Mouse (Mus musculus): ENCODE measurements at regions not wholly inside any gene's neighbourhood (a gene's known extent, or its start where the extent isn't known, plus 50 kb on each side); places are given as distances from the start of the nearest gene placed in this dataset.

DNA sequence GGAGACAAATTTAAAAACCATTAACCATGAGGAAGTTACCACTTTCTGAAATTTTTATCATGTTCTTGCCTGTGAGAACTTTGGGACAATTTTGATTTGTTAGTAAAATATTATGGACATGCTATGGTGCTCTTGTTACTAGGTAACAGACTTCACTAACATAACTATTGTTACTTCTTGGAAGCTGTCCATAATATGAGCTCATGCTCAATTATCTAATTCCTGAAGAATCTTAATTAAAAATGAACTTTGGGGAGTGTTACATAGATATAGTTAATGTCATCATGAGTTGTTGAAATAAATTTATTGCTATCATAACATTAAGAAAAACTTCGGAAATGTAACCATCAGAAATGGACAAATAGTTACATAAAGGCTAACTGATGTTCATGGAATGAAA lies 486.5 kb upstream of the Adamts5 start:
- DNase-seq (ENCODE audit: low spot score in 2 of 2) = no peak

DNA sequence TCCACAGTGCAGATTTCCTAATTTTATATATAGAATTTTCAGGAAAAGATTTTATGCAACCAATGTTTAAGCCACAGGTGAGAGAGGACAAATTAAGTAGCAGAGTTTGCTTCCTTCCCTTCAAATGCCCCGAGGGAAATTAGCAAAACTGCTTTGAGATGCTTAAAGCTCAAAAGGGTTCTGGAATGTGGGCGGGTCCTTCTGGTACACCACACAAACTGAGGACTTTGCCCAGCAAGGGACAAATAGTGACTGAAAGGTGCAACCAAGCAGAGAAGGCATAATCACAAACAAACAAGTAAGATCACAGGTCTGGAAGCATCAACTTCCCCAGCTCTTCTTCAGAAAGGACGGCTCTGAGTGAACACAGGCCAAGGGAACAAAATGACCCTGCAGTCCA lies 476.4 kb upstream of the Adamts5 start:
- DNase-seq (ENCODE audit: low spot score in 2 of 2) = no peak

DNA sequence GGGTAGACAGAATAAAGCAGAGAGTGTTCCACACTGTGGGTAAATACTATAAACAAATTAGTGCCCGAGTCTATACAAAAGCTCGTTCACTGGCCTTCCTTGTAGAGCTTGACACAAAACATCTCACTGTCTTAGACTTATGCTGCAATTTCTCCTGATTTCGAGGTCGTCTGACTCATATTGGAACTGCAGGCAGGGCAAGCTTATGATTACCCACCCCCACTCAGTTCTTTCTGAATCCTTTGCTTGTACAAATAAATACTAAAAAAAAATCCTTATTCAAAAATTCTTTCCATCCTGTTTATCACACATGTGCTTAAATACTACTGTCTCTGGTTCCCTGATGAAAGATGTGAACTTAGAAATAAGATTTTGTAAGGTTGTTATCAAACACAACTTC lies 470.0 kb upstream of the Adamts5 start:
- no peak for DNase-seq (ENCODE audit: low spot score in 2 of 2)

DNA sequence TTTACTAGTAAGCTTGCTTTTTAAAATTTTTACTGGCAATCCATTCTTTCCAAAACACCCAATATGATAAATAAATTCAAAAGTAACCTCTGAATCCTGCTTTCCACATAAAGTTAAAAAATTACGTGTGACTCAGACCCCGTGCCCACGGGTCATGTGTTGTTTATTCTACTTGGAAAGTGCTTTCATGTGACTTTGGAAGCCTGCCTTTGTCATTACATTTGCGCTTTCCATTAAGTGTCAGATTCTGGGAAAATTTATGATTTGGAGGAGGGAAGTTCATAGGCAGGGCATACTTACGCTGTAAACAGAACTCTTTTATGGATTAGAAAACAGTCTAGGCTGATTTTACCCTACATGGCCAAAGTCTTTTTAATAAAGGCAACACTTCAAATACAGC lies 466.8 kb upstream of the Adamts5 start:
- no peak for DNase-seq (ENCODE audit: low spot score in 2 of 2)

DNA sequence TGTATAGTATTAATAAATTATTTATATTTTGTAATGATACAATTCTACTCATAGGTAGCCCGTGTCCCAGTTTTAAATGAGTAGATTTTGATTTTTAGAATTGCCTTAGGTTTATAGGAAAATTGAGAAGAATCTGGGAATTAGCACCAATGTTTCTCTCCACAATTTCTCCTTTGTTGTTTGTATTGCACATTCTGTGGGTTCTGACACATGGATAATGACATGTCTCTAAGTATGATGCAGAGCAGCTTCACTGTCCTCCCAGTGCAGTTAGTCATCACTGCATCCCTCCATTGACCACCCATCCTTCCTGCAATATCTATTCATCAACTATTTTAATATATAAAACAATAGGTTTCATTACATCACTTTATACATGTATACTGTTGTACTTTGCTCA lies 464.6 kb upstream of the Adamts5 start:
- DNase-seq (ENCODE audit: low spot score in 2 of 2) = no peak

DNA sequence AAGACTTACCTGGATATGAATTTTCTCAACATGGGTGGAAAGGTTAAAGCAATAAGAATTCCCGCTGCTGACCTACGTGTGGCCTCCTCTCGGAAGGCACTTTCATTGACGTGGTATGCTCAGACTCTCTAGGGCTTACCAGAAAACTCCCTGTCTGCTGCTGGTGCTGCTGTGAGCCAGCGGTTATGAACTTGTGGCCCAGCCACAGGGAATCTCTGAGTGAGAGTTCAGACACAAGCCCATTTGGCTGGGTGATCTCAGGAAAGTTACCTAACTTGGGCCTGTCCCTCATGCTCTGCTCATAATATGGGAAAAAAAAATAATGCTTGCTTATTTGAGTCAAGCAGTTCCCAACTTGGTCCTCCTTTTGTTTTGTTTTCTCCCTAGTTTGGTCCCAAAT lies 459.5 kb upstream of the Adamts5 start:
- DNase-seq (ENCODE audit: low spot score in 2 of 2) = no peak

DNA sequence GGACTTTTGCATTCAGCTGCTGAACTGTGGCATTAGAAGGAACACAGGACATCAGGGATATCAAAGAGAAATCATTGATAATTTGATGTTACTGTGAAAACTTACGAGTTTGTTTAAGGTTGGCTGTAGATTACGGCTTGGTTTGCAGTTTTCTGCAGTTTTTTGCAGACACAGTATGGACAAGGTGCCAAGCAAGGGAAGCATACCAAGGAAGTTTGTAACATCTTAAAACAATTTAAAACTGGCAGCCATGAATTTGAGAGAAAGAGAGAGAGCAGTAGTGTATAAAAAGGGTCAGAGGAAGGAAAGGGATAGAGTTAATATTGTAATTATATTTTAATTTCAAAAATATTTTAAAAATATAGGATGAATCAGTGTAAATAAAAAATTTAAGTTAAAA lies 453.4 kb upstream of the Adamts5 start:
- DNase-seq (ENCODE audit: low spot score in 2 of 2) = no peak

DNA sequence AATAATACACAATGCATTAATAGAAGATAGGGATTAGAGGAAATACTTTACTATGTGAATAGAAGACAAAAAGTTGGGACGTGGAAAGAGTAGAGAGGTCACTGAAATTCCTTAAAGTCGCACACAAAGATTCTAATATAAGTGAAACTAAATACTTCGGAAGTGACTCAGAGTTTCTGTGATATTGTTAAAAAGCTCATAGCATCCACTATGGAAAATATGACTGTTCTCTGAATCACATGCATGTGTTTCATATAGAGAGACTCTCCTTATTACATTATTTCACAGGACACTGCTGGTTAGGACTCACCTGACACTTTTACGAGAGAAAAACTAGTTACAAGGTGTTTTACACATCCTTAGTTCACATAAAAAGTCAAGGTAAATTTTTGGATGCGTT lies 446.1 kb upstream of the Adamts5 start:
- DNase-seq (ENCODE audit: low spot score in 2 of 2) = no peak

DNA sequence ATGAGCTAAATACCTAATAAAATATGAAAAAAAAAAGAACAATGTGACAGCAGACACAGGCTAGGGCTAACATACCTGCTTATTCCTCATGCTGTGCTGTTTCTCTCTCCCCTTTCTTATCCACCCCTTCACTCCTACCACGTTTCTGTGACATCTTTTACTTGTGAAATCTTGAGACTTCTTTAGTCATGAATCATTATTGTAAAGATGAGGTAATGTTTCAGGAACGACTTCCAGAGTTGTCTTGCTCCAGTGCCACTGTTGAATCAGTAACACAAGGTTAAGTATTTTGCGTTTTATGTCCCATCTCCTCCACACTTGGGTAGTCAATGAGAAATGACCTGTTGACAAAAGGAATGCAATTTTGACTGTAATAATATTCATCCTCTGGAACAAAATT lies 445.3 kb upstream of the Adamts5 start:
- DNase-seq (ENCODE audit: low spot score in 2 of 2) = no peak

DNA sequence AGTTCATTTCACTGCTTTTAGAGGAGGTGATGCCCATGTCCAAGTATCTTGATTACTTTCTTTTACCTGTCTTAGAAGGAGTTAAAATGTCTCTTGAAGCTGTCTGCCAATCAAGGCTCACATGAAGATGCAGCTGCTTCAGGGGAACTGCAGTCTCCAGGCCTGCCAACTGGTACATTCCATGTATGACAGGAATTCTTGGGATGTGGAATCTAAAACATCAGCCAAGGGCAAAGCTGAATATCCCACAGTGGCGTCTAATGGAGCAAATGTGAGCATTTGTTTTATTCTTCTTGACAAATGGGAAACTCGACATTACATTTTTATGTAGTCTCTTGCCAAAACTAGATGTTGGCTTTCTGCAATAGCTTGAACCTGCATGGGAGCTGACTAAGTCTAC lies 438.7 kb upstream of the Adamts5 start:
- DNase-seq (ENCODE audit: low spot score in 2 of 2) = no peak

DNA sequence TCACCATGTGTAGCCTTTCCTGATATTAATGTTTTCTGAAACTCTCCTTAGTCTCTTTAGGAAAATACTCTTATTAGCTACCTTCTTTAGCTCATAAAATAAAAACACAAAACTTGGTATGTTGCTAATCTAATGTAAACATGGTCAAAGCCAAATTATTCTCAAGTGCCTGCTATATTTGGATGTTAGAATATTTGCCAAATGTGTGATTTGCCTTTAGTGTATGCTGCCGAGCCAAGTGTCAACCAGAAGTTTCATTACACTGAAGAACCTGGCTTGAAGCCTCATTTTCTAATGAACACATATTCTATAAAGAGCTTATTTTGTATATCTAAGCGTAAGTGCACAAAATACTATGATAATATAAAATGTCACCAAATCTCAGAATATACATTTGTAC lies 423.8 kb upstream of the Adamts5 start:
- no peak for DNase-seq (ENCODE audit: low spot score in 2 of 2)

DNA sequence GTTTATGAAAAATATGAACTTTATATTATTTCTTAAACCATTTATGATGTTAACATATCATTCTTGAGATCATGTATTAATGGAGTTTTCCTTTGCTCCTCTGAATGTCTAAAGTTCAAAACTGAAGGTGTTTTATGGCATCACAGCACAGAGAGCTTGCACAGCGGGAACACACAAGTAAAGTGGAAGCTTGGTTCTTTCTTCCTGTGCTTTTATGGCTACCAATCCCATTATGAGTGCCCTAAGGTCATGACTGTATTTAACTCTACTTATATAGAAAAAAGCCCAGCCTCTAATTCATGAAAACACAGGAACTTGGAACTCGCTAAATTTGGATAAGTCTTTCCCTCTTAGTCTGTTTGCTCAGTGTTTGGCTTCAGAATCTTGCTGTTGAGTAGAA lies 417.3 kb upstream of the Adamts5 start:
- no peak for DNase-seq (ENCODE audit: low spot score in 2 of 2)

DNA sequence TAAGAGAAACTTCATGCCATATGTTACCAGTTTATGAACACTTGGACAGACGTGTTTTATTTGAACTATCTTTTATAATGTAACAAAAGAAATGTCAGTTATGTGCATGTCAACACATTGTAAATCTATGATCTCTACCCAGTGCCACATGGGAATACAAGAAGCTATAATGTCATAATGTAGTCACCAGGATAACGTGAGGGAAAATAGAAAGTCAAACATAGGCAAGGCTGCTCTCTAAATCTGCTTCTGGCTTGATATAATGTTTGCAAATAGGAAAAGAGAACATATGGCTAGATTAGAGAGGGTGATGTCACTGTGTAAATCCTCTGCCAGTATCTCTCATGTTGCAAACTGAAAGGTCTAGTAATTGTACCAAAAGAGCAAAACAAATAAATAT lies 408.1 kb upstream of the Adamts5 start:
- no peak for DNase-seq (ENCODE audit: low spot score in 2 of 2)

DNA sequence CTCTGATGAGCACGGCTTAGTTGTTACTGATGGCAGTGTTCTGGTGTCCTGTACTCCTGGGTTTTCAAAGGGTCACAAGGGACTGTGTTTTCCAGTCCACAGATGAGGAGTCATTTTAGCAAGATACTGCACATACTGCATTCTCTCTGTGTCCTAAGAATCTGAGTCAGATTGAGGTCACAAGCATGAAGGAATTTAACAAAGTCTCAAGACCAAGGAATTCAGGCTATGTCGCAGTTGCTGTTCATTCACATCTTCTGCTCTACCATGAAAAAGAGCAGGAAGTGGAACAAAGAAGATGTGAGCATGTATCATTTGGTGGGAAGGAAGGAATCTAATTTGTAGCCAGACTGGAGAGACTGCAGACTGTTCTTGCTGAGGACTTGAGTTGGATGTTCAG lies 402.2 kb upstream of the Adamts5 start:
- no peak for DNase-seq (ENCODE audit: low spot score in 2 of 2)

DNA sequence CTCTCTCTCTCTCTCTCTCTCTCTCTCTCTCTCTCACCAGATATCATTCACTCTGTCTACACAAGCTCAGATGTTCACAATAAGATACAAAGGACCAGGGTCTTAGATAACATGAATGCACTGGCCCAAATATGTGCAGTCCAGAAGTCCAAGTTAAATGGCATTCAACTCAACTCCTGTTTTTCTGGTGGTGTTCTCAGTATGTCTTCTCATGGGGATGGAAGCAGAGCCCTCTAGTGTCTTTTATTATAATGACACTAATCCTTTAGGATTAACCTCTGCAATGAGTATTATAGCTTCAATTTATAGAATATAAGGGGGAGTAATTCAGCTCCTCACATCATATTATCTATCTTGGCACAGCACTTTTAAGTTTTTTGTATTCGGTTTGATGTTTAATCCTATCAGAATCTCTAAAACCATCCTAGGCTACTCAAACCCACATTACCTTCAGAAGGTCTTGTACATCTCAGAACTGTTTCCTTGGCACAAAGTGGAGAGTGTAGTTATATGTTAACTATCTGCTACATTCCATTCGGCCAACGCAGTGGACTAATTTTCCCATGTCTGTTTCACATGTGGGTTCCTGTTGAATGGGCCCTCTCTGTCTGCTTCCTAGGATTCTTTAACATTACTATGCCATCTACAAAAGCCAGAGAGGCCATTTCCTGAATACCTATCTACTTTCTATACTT lies 401.0 kb upstream of the Adamts5 start:
- DNase-seq (ENCODE audit: low spot score in 2 of 2) = peak in 1 of 2 experiments; percentile 12

DNA sequence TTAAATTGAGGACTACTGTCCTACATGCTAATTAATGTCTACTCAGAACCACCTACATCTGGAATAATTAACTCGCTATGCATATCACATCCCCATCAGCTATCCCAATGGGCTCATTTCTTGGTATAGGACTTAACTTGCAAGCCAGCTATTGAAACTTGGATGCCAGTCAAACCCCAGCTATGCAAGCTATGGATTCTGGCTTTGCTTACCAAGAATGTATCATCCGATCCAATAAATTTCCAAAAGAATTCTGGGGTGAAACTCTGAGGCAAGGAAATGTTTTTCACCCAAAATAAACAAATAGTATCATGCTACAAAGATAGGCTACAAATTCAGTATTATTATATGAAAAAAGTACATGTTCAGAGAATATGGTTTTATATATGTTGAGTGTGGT lies 392.8 kb upstream of the Adamts5 start:
- DNase-seq (ENCODE audit: low spot score in 2 of 2) = no peak

DNA sequence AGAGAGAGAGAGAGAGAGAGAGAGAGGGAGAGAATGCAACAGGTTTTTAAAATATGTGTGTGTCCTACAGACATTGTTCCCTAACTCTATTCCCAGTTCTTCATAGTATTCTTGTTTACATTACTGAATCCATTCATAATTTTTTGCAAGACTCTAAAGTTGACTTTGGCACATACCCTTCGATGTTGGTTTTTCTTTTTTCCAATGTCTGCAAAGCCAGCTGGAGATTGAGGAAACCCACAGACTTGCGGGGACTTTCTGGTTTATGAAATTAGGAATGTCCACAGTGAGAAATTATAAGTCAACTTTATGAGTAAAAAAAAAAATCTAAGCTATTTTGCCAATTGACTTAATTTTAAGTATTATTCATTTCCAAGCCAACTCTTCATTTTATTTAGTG lies 379.7 kb upstream of the Adamts5 start:
- DNase-seq (ENCODE audit: low spot score in 2 of 2) = no peak

DNA sequence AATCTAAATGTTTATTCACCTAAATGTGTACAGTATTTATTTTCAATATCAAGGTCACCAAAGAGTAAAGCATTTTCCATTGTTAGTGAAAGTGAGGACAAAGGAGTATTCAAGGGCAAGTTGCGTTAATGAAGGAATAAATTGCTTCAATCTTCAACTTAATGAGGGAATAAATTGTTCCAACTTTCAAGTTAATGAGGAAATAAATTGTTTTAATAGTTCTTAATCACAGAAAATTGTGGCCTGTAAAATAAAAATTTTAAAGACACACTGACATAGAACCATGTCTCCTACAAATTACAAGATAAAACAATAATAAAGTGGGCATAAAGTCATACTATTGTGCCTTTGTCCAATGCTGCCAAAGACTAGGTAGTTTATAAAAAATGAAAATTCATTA lies 375.4 kb upstream of the Adamts5 start:
- DNase-seq (ENCODE audit: low spot score in 2 of 2) = no peak

DNA sequence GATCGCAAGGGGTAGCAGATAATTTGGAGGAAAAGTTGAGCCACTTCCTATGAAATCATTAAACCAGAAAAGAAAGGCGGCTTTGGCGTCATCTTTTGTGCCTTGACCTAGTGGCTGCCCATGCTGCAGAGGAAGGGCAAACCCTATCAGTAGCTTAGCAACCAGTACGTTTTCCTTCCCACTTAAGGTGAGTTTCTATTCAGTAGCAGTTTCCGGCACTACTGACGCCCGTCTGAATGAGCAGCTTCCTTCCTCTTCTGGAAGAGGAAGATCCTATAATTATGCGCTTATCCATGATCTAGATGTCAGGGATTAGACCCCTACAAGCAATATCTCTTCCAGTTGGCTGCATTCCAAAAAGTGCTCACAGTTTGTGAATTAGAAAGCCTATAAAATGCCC lies 360.0 kb upstream of the Adamts5 start:
- DNase-seq (ENCODE audit: low spot score in 2 of 2) = no peak

DNA sequence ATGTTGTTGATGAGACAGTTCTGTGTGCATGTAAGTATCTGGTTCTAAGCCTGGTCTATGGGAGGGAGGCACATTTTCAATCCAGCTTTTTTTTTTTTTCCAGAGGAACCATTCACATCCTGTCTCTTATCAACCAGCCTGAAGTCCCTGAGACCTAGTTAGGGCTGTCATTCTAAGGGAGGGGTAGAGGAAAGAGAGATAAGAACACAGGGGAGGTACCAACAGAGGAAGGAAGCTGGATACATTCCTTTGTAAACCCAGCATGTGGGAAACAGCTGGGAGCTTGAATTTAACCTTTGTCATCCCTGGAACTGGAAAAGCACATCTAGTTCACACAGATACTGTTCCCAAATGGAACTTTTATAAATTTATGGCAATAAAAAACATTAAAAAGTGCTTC lies 351.0 kb upstream of the Adamts5 start:
- no peak for DNase-seq (ENCODE audit: low spot score in 2 of 2)

DNA sequence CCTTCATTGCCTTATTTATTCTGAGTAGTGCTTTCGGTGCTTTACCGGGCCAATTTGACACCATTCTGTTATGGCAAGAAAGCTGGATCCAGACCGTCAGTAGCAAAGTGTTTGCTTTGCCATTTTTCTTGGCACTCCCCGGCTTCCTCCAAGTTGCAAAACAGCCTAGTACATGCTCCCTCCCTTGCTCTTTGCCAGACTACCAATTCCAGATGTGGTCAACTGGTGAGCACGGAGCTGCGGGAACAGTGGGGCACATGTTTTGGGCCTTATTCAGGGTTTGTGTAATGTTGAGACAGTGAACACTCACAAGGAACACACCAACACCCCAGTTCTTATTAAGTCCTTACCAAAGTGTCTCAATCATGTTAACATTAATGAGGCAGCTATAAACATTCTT lies 348.4 kb upstream of the Adamts5 start:
- DNase-seq (ENCODE audit: low spot score in 2 of 2) = no peak

DNA sequence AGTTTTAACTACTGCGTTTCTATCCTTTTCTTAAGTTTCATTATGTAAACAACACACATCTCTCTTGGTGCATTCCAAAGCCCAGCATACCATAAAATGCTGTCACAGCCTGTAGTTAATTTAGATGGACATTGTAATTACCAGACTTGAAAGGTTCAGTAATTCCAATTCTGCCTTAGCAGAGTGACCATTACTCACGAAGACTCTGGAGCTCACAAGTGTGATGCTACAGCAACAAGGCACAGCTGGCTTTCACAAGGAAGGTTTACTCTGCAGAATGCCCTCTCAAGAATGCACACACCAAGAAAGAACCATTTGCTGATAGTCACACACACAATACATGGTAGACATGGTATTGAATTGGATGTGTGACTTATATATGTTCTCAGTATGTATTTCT lies 342.6 kb upstream of the Adamts5 start:
- no peak for DNase-seq (ENCODE audit: low spot score in 2 of 2)

DNA sequence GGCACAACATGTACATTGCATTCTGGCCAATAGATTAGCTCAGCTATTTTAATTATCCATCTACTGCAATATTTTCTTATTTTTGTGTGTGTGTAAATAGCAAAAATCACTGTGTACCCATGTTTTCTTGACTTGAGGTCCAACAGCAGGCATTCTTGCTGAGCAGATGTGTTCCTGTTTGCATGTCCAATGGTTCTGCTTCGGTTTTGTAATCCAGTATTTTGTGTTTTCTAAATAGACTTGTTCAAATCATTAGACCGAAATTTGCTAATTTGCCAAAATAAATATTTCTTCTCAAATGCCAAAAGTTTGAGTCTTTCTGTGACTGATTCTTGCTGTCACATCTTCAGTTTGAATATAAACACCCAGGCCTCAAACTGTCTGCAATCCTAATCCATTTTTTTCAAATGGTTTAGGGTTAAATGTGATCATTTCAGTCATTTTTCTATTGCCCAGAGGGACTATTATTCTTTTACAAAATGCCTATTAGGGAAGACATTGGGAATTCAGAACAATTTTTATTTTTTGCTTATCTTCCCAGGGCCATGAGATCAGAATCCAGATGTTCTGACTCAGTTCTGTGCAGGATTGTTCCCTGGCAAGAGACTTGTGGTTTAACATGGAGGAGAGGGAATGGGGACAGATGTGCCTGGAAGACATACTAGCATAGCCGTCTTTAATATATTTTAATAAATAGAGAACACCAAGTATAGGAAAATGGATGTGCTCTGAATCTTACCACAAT lies 341.3 kb upstream of the Adamts5 start:
- no peak for DNase-seq (ENCODE audit: low spot score in 2 of 2)
